Mouse (Mus musculus) stomach, embryonic 14.5 days (tissue): ENCODE measurements around the gene St6gal1. TPM values are rescaled to one million over a fixed set of nuclear protein-coding genes. Genes with fewer than 3 reads are reported as not detected.
A peak's percentile ranks its signal among the peaks of the same experiment; 100 is the strongest.

Experiments
- ATAC-seq: fragments of 200-750 bp; cut with Nextera tagmentation; 2 replicates; pipeline ENCODE4 v1.8.0; 2017; ENCODE audit warnings: low read depth, moderate TSS enrichment; ENCODE audit not compliant: insufficient number of reproducible peaks, insufficient read depth, low FRiP score
- H3K27ac ChIP-seq: fragments of 300-500 bp; sonication (generic); 2 replicates; pipeline ENCODE4 v1.5.1; 2014; ENCODE audit warnings: mild to moderate bottlenecking, low read length, moderate library complexity, mixed read lengths
- H3K27me3 ChIP-seq: fragments of 300-500 bp; sonication (generic); 2 replicates; pipeline ENCODE4 v1.6.1; 2014; ENCODE audit warnings: low read length, control low read depth, mixed read lengths; ENCODE audit not compliant: control insufficient read depth, insufficient read depth
- H3K36me3 ChIP-seq: fragments of 300-500 bp; sonication (generic); 2 replicates; pipeline ENCODE4 v1.6.1; 2014; ENCODE audit warnings: mild to moderate bottlenecking, control low read depth, low read length, moderate library complexity, mixed read lengths; ENCODE audit not compliant: control insufficient read depth, insufficient read depth
- H3K4me1 ChIP-seq: fragments of 300-500 bp; sonication (generic); 2 replicates; pipeline ENCODE4 v1.6.1; 2014; ENCODE audit warnings: low read length, control low read depth, mixed read lengths; ENCODE audit not compliant: control insufficient read depth, insufficient read depth
- H3K4me2 ChIP-seq: fragments of 300-500 bp; sonication (generic); replicated peaks from 2 replicates; pipeline ENCODE4 v1.6.1; 2014; ENCODE audit warnings: low read depth, low read length, control low read depth
- H3K4me3 ChIP-seq: fragments of 300-500 bp; sonication (generic); 2 replicates; pipeline ENCODE4 v1.5.1; 2014; ENCODE audit warnings: low read depth, low read length, control low read depth
- H3K9ac ChIP-seq: fragments of 300-500 bp; sonication (generic); replicated peaks from 2 replicates; pipeline ENCODE4 v1.6.1; 2014; ENCODE audit warnings: low read depth, mild to moderate bottlenecking, control low read depth, low read length, moderate library complexity, mixed read lengths
- H3K9me3 ChIP-seq: fragments of 300-500 bp; sonication (generic); 2 replicates; pipeline ENCODE4 v1.6.1; 2016; ENCODE audit warnings: low read depth, low read length, control low read depth; ENCODE audit not compliant: control insufficient read depth
- WGBS: fragments of 180-500 bp; shearing (Covaris S2); extraction: QIAGEN DNeasy Blood & Tissue Kit; methylation state at CpG from one replicate; pipeline ENCODE4 v1.1.7; 2014; 5-methylcytosine and 5-hydroxymethylcytosine counted together
- polyA plus RNA-seq: library from polyadenylated mRNA; unstranded; fragments of >200 nt; fragmentation: Nextera tagmentation; extraction: Ambion mirVana; gene quantifications from 2 replicates; pipeline ENCODE4 v1.2.1, GENCODE M21; 2014

St6gal1 gene
- polyA plus RNA-seq, 1 experiment from 2014 or later: 25.7 TPM

DNA sequence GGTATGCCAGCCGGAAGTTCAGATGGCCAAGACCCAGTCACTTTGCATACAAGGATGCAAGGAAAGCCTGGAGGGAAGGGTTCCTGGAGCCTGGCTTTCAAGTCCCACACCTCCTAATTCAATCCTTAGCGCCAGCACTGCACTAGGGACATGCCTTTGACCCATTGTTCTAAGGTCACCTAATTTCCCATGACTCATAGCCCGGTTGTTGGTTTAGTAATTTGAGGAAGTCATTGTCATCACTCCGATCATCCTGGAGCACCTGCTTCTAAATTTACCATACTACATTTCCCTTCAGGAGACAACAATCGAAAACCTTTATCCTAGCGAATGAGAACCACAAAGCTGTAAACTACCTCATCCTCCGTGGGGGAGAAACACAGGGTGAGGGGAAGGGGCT, 10.2 kb upstream of the St6gal1 start:
- H3K36me3 ChIP-seq: no peaks in the 10 kb centered on the region
- no peak overlapping the region for H3K4me3 ChIP-seq
- WGBS: 76% methylated on average over 7 of the region's 7 CpGs
- ATAC-seq: no peak
- no peaks in the 10 kb centered on the region for H3K4me1 ChIP-seq
- H3K27ac ChIP-seq: no peak overlapping the region
- no peaks in the 10 kb centered on the region for H3K27me3 ChIP-seq
- H3K9me3 ChIP-seq: no peaks in the 10 kb centered on the region
- no peak overlapping the region for H3K9ac ChIP-seq
- H3K4me2 ChIP-seq: no peak overlapping the region

DNA sequence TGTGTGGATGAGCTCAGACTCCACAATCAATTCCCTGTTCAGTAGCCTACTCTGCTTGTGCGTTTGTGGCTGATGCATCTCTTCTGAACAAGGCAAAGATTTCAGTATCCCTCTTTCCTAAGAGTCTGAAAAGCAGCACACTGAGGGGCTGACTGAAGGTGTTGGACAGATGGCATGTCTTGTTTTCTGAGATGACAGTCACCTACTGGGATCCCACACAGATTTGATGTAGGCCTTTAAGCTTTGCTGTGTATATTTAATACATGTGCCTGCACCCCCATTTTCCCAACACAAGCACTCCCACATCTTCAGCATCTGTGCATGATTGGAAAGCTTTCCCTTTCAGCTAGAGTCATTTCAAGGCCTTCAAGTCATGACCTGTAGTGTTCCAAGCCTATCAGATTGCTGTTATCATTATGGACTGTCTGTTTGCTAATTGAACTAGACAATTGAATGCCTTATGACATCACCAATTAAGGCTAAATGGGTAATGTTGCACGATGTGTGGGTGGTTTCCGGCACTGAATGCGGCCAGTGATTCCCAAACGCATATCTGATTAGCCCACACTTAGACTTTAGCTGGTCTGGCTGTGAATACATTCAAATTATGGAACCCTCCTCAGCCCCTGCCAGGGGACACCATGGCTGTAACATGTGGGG, 9.2 kb upstream of the St6gal1 start:
- H3K4me1 ChIP-seq: no peaks in the 10 kb centered on the region
- H3K27ac ChIP-seq: no peak overlapping the region
- H3K9ac ChIP-seq: no peak overlapping the region
- no peak for ATAC-seq
- no peaks in the 10 kb centered on the region for H3K9me3 ChIP-seq
- no peak overlapping the region for H3K4me3 ChIP-seq
- H3K4me2 ChIP-seq: no peak overlapping the region
- H3K36me3 ChIP-seq: no peaks in the 10 kb centered on the region
- 77% methylated on average over 5 of the region's 5 CpGs for WGBS
- no peaks in the 10 kb centered on the region for H3K27me3 ChIP-seq

DNA sequence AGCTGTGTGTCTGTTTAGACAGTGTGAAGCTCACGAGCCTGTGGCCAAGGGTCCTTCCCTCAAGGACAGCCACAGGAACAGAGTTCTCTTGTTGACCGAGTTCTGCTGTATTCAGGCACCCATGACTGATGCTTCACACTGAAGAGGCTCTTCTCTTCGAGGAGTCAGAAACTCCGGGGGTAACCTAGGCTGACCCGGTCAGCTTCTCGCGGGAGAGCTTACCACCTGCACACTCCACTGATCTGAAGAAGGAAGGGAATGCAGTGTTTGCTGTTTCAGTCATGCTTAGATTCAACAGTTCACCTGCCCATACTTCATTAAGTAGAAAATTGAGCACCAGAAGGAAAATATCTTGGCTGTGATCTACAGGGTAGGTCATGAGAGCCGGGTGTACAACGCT, 8.2 kb upstream of the St6gal1 start:
- Histone ChIP-seq H3K4me2 (no peak overlapping the region), H3K4me3 (no peak overlapping the region), H3K36me3 (no peaks in the 10 kb centered on the region), H3K27ac (no peak overlapping the region), H3K27me3 (no peaks in the 10 kb centered on the region), H3K9ac (no peak overlapping the region), H3K4me1 (no peaks in the 10 kb centered on the region), H3K9me3 (no peaks in the 10 kb centered on the region)
- ATAC-seq: no peak
- 78% methylated on average over 9 of the region's 9 CpGs for WGBS

DNA sequence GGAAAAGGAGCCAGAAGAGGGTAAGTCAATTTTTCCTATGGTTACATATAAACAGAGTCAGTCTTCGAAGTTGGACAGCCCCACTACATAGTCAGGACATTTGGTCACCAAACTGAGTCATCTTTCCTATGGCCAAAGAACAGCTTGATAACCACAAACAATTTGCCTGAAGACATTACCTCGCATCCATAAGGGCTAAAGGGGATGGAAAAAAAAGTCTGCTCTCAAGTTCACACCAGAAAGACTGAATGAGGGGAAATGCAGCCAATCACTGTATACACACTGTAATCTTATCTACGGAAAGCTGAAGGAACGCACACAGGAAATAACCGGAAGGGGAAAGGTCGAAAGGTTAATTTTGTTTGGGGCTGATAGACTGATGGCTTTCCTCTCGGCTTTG, 6.2 kb upstream of the St6gal1 start:
- no peaks in the 10 kb centered on the region for H3K9me3 ChIP-seq
- no peak overlapping the region for H3K4me2 ChIP-seq
- H3K36me3 ChIP-seq: no peaks in the 10 kb centered on the region
- H3K27ac ChIP-seq: no peak overlapping the region
- no peaks in the 10 kb centered on the region for H3K4me1 ChIP-seq
- no peak overlapping the region for H3K9ac ChIP-seq
- no peaks in the 10 kb centered on the region for H3K27me3 ChIP-seq
- no peak overlapping the region for H3K4me3 ChIP-seq
- ATAC-seq: no peak
- WGBS: 28% methylated on average over 7 of the region's 7 CpGs

DNA sequence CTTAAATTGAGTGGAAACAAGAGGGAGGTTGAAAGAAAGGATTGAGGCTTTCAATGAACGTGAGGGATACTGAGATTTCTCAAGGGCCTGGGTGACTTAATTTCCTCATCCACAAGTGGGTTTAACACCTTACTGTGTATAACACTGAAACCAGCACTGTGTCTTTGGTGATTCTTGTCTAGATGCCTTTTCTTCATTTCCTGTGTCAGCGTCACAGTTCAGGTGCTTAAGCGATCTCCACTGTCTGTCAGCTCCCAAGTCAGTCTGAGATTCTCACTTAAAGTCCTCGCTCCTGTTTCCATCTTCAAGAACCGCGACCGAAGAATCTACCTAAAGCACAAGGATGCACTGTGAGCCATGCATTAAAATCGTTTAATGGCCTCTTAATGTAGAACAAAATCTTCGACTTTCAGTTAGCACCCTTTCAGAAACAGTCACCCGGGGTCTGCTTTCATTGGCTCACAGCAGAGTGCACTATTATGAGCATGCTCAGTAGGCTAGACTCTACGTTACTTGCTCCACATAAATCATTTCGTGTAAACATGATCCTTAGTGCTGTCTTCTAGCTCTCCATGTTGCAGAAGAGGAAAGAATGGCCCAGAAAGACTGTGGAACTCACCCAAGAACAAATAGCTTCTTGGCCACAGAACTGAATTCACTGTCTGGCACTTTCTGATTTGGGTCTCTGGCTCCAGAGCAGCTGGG, 1.2 kb upstream of the St6gal1 start:
- Histone ChIP-seq H3K4me1 (peaks cover 14% of the 10 kb centered on the region; the same call in 1 of the 2 replicates), H3K9ac (no peak overlapping the region), H3K27ac (no peak overlapping the region), H3K4me3 (no peak overlapping the region), H3K9me3 (no peaks in the 10 kb centered on the region), H3K4me2 (peak overlapping the region; percentile 93), H3K36me3 (no peaks in the 10 kb centered on the region), H3K27me3 (no peaks in the 10 kb centered on the region)
- no peak for ATAC-seq
- 58% methylated on average over 12 of the region's 12 CpGs for WGBS

DNA sequence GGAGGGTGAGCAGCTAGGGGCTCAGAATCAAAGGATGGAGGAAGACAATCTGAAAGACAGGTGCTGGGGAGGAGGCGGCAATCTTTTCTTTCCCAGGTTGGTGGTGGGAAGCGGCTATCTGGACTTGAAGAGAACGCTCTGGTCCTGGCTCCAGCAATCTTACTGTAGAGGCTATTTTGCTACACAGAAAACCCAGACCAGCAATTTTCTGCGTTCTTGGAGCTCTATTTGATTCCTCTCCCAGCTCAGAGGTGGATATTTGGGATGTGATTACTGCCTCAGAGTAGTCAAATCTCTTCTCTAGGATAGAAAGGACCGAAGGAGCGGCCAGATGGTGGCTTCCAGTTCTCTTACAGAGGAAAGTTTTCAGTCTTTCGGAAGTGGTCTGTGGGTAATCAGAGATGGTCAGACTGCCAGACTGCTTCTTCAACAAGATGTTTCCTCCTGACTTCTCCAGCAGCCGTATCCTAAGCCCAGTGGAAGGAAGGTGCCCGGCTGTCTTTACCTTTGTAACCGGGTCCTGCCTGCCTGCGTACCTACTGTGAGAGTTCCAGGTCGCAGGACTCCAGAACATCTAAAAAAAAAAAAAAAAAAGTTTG, 570 bp upstream of the St6gal1 start:
- Histone ChIP-seq H3K27ac (no peak overlapping the region), H3K9me3 (no peaks in the 10 kb centered on the region), H3K27me3 (no peaks in the 10 kb centered on the region), H3K4me2 (peak overlapping the region; percentile 93), H3K36me3 (no peaks in the 10 kb centered on the region), H3K4me1 (peaks cover 14% of the 10 kb centered on the region; the same call in 1 of the 2 replicates), H3K4me3 (peak overlapping the region; percentile 68; the same call in 1 of the 2 replicates), H3K9ac (no peak overlapping the region)
- WGBS: 33% methylated on average over 12 of the region's 12 CpGs
- ATAC-seq: no peak

DNA sequence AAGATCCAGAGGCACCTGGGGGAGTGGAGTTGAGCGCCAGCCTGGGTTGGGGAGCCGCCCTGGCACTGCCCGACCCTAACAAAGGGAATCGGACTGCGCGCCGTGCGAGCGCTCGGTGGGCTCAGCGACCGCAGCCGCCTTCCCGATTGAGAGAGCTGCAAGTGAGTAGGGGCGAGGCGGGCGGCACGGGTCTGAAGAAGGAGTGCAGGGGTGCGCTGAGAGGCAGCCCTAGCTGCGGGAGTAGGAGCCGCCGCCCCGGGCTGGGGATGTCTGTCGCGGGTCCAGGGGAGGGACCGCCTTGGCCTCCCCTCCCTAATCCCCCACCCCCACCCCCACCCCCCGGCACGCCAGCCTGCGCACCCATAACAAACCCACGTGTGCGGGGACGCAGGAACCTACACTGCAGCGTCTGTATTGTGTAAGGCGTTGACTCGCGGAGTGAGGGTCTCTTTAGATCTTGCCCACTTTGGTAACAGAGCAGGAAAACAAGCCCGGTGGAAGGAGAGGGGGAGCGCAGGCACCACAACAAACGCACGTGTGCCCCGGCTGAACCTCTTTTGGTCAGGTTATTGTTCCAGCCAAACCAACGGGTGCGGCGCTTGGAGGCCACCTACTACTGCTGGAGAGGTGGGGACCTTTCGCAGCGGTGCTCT, 655 bp downstream of the St6gal1 start:
- ATAC-seq: peak; percentile 75
- peak overlapping the region; percentile 74 for H3K27ac ChIP-seq
- under 1% methylated on average over 46 of the region's 46 CpGs for WGBS
- H3K4me3 ChIP-seq: peak overlapping the region; percentile 68
- H3K4me1 ChIP-seq: peaks cover 17% of the 10 kb centered on the region; the same call in 1 of the 2 replicates
- no peaks in the 10 kb centered on the region for H3K36me3 ChIP-seq
- no peaks in the 10 kb centered on the region for H3K9me3 ChIP-seq
- peak overlapping the region; percentile 56 for H3K9ac ChIP-seq
- H3K4me2 ChIP-seq: peak overlapping the region; percentile 93
- H3K27me3 ChIP-seq: no peaks in the 10 kb centered on the region

DNA sequence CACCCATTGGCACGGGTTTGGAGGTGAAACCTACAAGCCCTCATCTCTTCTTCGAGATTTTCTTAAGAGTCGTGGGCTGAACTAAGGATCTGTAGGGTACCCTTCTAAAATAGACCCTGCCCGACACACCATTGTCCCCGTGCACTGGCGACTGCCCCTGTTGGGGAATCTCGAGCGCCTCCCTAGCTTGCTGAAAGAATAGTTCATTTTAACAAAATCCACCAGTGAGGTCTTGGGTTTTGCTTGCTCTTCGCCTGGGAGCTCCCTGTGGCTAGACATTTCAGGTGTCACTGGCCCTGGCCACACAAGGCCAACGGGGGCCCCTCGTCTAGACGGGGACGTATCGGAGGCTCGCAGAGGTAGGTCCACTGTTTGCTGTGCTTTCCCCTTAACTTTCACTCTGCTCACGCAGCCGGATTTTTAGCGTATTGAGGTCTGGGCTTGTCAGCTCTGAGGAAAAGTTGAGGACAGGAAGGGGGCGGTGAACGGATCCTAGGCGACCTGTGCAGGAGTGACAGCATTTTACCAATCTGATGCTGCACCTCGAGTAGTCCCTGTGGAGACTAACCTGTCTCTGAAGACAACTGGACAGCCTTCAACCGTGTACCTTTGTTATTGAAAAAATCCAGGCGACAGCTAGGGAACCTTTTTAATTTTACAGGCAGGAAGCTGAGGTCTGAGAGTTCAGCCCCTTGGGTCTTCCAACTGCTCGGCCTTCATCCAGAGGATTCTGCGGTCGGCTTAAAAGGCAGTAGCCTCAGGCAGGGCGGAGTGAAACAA, 1.5 kb downstream of the St6gal1 start:
- H3K4me1 ChIP-seq: peaks cover 21% of the 10 kb centered on the region
- WGBS: under 1% methylated on average over 28 of the region's 28 CpGs

More for the DNA sequence above, 1.5 kb downstream of the St6gal1 start:
- peak overlapping the region; percentile 68 for H3K4me3 ChIP-seq
- H3K27me3 ChIP-seq: no peaks in the 10 kb centered on the region
- H3K36me3 ChIP-seq: no peaks in the 10 kb centered on the region
- H3K9me3 ChIP-seq: no peaks in the 10 kb centered on the region
- ATAC-seq: peak; percentile 30; the same call in 1 of the 2 replicates
- peak overlapping the region; percentile 93 for H3K4me2 ChIP-seq
- peak overlapping the region; percentile 74 for H3K27ac ChIP-seq
- peak overlapping the region; percentile 56 for H3K9ac ChIP-seq
